Mouse (Mus musculus): ENCODE data around the gene Scarb2. TPM values are rescaled to one million over a fixed set of nuclear protein-coding genes. Genes with fewer than 3 reads are reported as not detected.

The Scarb2 gene
- total RNA-seq, 2 experiments from 2014 or later: 70.5 to 74.6 TPM

- intact Hi-C loops (cut with DNase I): no loop called here
- DNase-seq (ENCODE audit: low spot score): no peak
Observed at GRCm38 (mm10) chr5:92498225-92498624, 8.4 kb downstream of the Scarb2 start.

GRCm38 (mm10) chr5:92495771-92496409, 10.7 kb downstream of the Scarb2 start:
- intact Hi-C loops (cut with DNase I): no loop called here
- DNase-seq (ENCODE audit: low spot score): no peak

GRCm38 (mm10) chr5:92495291-92495690, 11.3 kb downstream of the Scarb2 start:
- intact Hi-C loops (cut with DNase I): no loop called here
- DNase-seq (ENCODE audit: low spot score): no peak

GRCm38 (mm10) chr5:92493423-92493822, 13.2 kb downstream of the Scarb2 start:
- intact Hi-C loops (cut with DNase I): no loop called here
- DNase-seq (ENCODE audit: low spot score): peak; percentile 43

GRCm38 (mm10) chr5:92490779-92491178, 15.9 kb downstream of the Scarb2 start:
- intact Hi-C loops (cut with DNase I): no loop called here
- no peak for DNase-seq (ENCODE audit: low spot score)

GRCm38 (mm10) chr5:92490304-92490703, 16.3 kb downstream of the Scarb2 start:
- intact Hi-C loops (cut with DNase I): no loop called here
- no peak for DNase-seq (ENCODE audit: low spot score)

- intact Hi-C loops (cut with DNase I): no loop called here
Observed at GRCm38 (mm10) chr5:92489503-92489902, 17.1 kb downstream of the Scarb2 start.

GRCm38 (mm10) chr5:92488961-92489360, 17.7 kb downstream of the Scarb2 start:
- no peak for DNase-seq (ENCODE audit: low spot score)
- intact Hi-C loops (cut with DNase I): no loop called here

More at GRCm38 (mm10) chr5:92489503-92489902, 17.1 kb downstream of the Scarb2 start:
- DNase-seq (ENCODE audit: low spot score): no peak

GRCm38 (mm10) chr5:92488408-92488807, 18.2 kb downstream of the Scarb2 start:
- no peak for DNase-seq (ENCODE audit: low spot score)
- intact Hi-C loops (cut with DNase I): no loop called here

GRCm38 (mm10) chr5:92486758-92487157, 19.9 kb downstream of the Scarb2 start:
- peak; percentile 35 for DNase-seq (ENCODE audit: low spot score)
- intact Hi-C loops (cut with DNase I): no loop called here

- no peak for DNase-seq (ENCODE audit: low spot score)
- intact Hi-C loops (cut with DNase I): no loop called here
Observed at GRCm38 (mm10) chr5:92484880-92485279, 21.8 kb downstream of the Scarb2 start.

- DNase-seq (ENCODE audit: low spot score): no peak
- intact Hi-C loops (cut with DNase I): no loop called here
Observed at GRCm38 (mm10) chr5:92472863-92473262, 33.8 kb downstream of the Scarb2 start.

GRCm38 (mm10) chr5:92471531-92471930, 35.1 kb downstream of the Scarb2 start:
- DNase-seq (ENCODE audit: low spot score): no peak
- intact Hi-C loops (cut with DNase I): no loop called here

- intact Hi-C loops (cut with DNase I): no loop called here
- no peak for DNase-seq (ENCODE audit: low spot score)
Observed at GRCm38 (mm10) chr5:92469201-92470130, 37.2 kb downstream of the Scarb2 start.

- intact Hi-C loops (cut with DNase I): no loop called here
- DNase-seq (ENCODE audit: low spot score): no peak
Observed at GRCm38 (mm10) chr5:92468234-92468633, 38.4 kb downstream of the Scarb2 start.

- intact Hi-C loops (cut with DNase I): no loop called here
- DNase-seq (ENCODE audit: low spot score): no peak
Observed at GRCm38 (mm10) chr5:92467102-92467766, 39.4 kb downstream of the Scarb2 start.

- DNase-seq (ENCODE audit: low spot score): no peak
- intact Hi-C loops (cut with DNase I): no loop called here
Observed at GRCm38 (mm10) chr5:92465511-92465910, 41.1 kb downstream of the Scarb2 start.

GRCm38 (mm10) chr5:92461321-92461720, 45.3 kb downstream of the Scarb2 start:
- intact Hi-C loops (cut with DNase I): loop anchor here (1.0 to 5.0 kb wide), 2 partner anchors 46 to 195 kb away; partner anchors contain the start of gene Scarb2
- DNase-seq (ENCODE audit: low spot score): no peak

GRCm38 (mm10) chr5:92458726-92459125, 47.9 kb downstream of the Scarb2 start:
- DNase-seq (ENCODE audit: low spot score): no peak
- intact Hi-C loops (cut with DNase I): no loop called here

GRCm38 (mm10) chr5:92457410-92457809, 49.2 kb downstream of the Scarb2 start:
- DNase-seq (ENCODE audit: low spot score): no peak
- intact Hi-C loops (cut with DNase I): no loop called here
